Mouse (Mus musculus) olfactory bulb, adult 2 months (tissue): ENCODE results near the gene Limk2.

Experiments
- CTCF ChIP-seq: fragments of 200-500 bp; IDR thresholded peaks from 2 replicates; pipeline ENCODE4 v1.5.1; 2012; ENCODE audit warnings: low read depth, mild to moderate bottlenecking, low read length, moderate library complexity; ENCODE audit not compliant: insufficient read depth
- POLR2A ChIP-seq: fragments of 200-500 bp; IDR thresholded peaks from 2 replicates; pipeline ENCODE4 v1.6.1; 2012; ENCODE audit warnings: mild to moderate bottlenecking, low read depth, low read length, moderate library complexity; ENCODE audit not compliant: insufficient read depth

GRCm38 (mm10) chr11:3452769-3453168 lies 43.8 kb upstream of the Limk2 start:
- TF ChIP-seq CTCF, result no peak
- no peak for TF ChIP-seq POLR2A
